Mouse (Mus musculus) embryonic fibroblast, embryonic 13.5 days (primary cell): ENCODE measurements at regions not wholly inside any gene's neighbourhood (a gene's known extent, or its start where the extent isn't known, plus 50 kb on each side); places are given as distances from the start of the nearest gene placed in this dataset.

Experiments used
- CTCF ChIP-seq: IDR thresholded peaks from 2 replicates; pipeline ENCODE4 v1.5.1; 2011; ENCODE audit warnings: mild to moderate bottlenecking, control low read depth, low read length, moderate library complexity, borderline replicate concordance; ENCODE audit not compliant: insufficient read depth
- POLR2A ChIP-seq: IDR thresholded peaks from 2 replicates; pipeline ENCODE4 v1.6.1; 2011; ENCODE audit warnings: low read depth, mild to moderate bottlenecking, control low read depth, low read length, moderate library complexity

- TF ChIP-seq POLR2A (no peak), CTCF (no peak)
These were observed 156.7 kb upstream of the Tmtc1 start for GRCm38 (mm10) chr6:148600934-148601333.
